Mouse (Mus musculus) CH12.LX (cell line): ENCODE data around the gene Rubcnl. TPM values are rescaled to one million over a fixed set of nuclear protein-coding genes. Genes with fewer than 3 reads are reported as not detected.
A peak's percentile ranks its signal among the peaks of the same experiment; 100 is the strongest.

Experiments used
- DNase-seq: peaks from one replicate; pipeline ENCODE4 v3.0.0-alpha.2; 2013; ENCODE audit errors: extremely low read depth
- H3K27ac ChIP-seq: 2 replicates; pipeline ENCODE4 v1.5.1; 2012; ENCODE audit warnings: low read depth, mild to moderate bottlenecking, control low read depth, moderate library complexity; ENCODE audit not compliant: insufficient read depth
- H3K27me3 ChIP-seq: replicated peaks from 2 replicates; pipeline ENCODE3; 2012; ENCODE audit warnings: inconsistent platforms
- H3K36me3 ChIP-seq, 2 experiments: replicated peaks in 1 of 2; 2 replicates each; pipeline versions ENCODE3 to v1.6.1; 2012; ENCODE audit warnings: inconsistent platforms in 1 of 2, low read length in 1 of 2, mild to moderate bottlenecking in 1 of 2, mixed read lengths in 1 of 2, moderate library complexity in 1 of 2; ENCODE audit not compliant: control insufficient read depth in 1 of 2, insufficient read depth in 1 of 2
- H3K4me1 ChIP-seq, 2 experiments: 2 replicates each; pipeline ENCODE4 v1.6.1; 2012; ENCODE audit warnings: inconsistent platforms in 1 of 2, moderate library complexity in 1 of 2; ENCODE audit not compliant: insufficient read depth in 2 of 2, control insufficient read depth in 1 of 2
- H3K4me2 ChIP-seq: 2 replicates; pipeline ENCODE4 v1.6.1; 2012; ENCODE audit warnings: low read depth, mild to moderate bottlenecking, control low read depth; ENCODE audit not compliant: poor library complexity, insufficient read depth, severe bottlenecking
- H3K4me3 ChIP-seq, 3 experiments: fragments of 150-350 bp in 1 of 3; sonication (generic) in 1 of 3; replicated peaks in 1 of 3; 2 replicates each; pipeline versions ENCODE3 to v1.5.1; 2011 to 2012; ENCODE audit warnings: low read depth in 2 of 3, low read length in 2 of 3, mild to moderate bottlenecking in 2 of 3, moderate library complexity in 2 of 3, control low read depth in 1 of 3, improper control_type of control experiment in 1 of 3, inconsistent platforms in 1 of 3, mixed read lengths in 1 of 3; ENCODE audit not compliant: poor library complexity in 1 of 3
- H3K79me2 ChIP-seq: replicated peaks from 2 replicates; pipeline ENCODE4 v1.6.1; 2012; ENCODE audit warnings: mild to moderate bottlenecking, moderate library complexity; ENCODE audit not compliant: control insufficient read depth, poor library complexity, insufficient read depth, severe bottlenecking; ENCODE audit errors: extremely low read depth
- H3K9ac ChIP-seq: 2 replicates; pipeline ENCODE4 v1.6.1; 2012; ENCODE audit warnings: low read depth, mild to moderate bottlenecking, control low read depth, moderate library complexity; ENCODE audit not compliant: insufficient read depth
- H3K9me3 ChIP-seq: replicated peaks from 2 replicates; pipeline ENCODE3; 2012; ENCODE audit warnings: low read length, inconsistent platforms, mixed read lengths
- BHLHE40 ChIP-seq: IDR thresholded peaks from 2 replicates; pipeline ENCODE4 v1.6.1; 2011; ENCODE audit warnings: mild to moderate bottlenecking, low read depth, low read length, improper control_type of control experiment
- ELF1 ChIP-seq: IDR thresholded peaks from 2 replicates; pipeline ENCODE4 v1.6.1; 2014; ENCODE audit warnings: low read depth, mild to moderate bottlenecking, inconsistent platforms, low read length, improper control_type of control experiment
- EP300 ChIP-seq: IDR thresholded peaks from 2 replicates; pipeline ENCODE4 v1.6.1; 2011; ENCODE audit warnings: low read length, improper control_type of control experiment
- ETS1 ChIP-seq: conservative IDR thresholded peaks from 2 replicates; pipeline ENCODE4 v1.6.1; 2012; ENCODE audit warnings: low read depth, mild to moderate bottlenecking, inconsistent platforms, low read length, improper control_type of control experiment, moderate library complexity
- JUN ChIP-seq: IDR thresholded peaks from 2 replicates; pipeline ENCODE4 v1.6.1; 2011; ENCODE audit warnings: low read depth, mild to moderate bottlenecking, low read length, improper control_type of control experiment, moderate library complexity; ENCODE audit not compliant: insufficient read depth
- JUND ChIP-seq: conservative IDR thresholded peaks from 2 replicates; pipeline ENCODE4 v1.6.1; 2011; ENCODE audit warnings: low read depth, low read length, improper control_type of control experiment
- MAX ChIP-seq: IDR thresholded peaks from 2 replicates; pipeline ENCODE4 v1.6.1; 2011; ENCODE audit warnings: low read length, improper control_type of control experiment
- MAZ ChIP-seq: IDR thresholded peaks from 2 replicates; pipeline ENCODE4 v1.6.1; 2012; ENCODE audit warnings: low read depth, mild to moderate bottlenecking, inconsistent platforms, low read length, improper control_type of control experiment, moderate library complexity
- MXI1 ChIP-seq: IDR thresholded peaks from 2 replicates; pipeline ENCODE4 v1.6.1; 2011; ENCODE audit warnings: mild to moderate bottlenecking, low read depth, low read length, improper control_type of control experiment
- MYC ChIP-seq: IDR thresholded peaks from 2 replicates; pipeline ENCODE4 v1.6.1; 2011; ENCODE audit warnings: low read depth, mild to moderate bottlenecking, improper control_type of control experiment, low read length
- PAX5 ChIP-seq: IDR thresholded peaks from 2 replicates; pipeline ENCODE4 v1.6.1; 2012; ENCODE audit warnings: low read length, inconsistent platforms, mixed read lengths
- TBP ChIP-seq: conservative IDR thresholded peaks from 2 replicates; pipeline ENCODE4 v1.6.1; 2011; ENCODE audit warnings: low read depth, low read length, improper control_type of control experiment
- TCF12 ChIP-seq: IDR thresholded peaks from 2 replicates; pipeline ENCODE4 v1.6.1; 2014; ENCODE audit warnings: low read depth, mild to moderate bottlenecking, inconsistent platforms, low read length, improper control_type of control experiment
- USF1 ChIP-seq: IDR thresholded peaks from 2 replicates; pipeline ENCODE4 v1.6.1; 2014; ENCODE audit warnings: low read depth, mild to moderate bottlenecking, inconsistent platforms, low read length, improper control_type of control experiment
- USF2 ChIP-seq: conservative IDR thresholded peaks from 2 replicates; pipeline ENCODE4 v1.6.1; 2011; ENCODE audit warnings: low read depth, low read length, improper control_type of control experiment
- dilution Hi-C: fragments of 300-500 bp; cut with MboI; formaldehyde crosslinking; loops from 2 replicates; pipeline ENCODE4 v1.14.3; 2020; ENCODE audit warnings: low sequenced_read_pairs; ENCODE audit not compliant: extremely low pct_unique_long_range_greater_than_20kb, extremely low pct_ligation_motif_present
- in situ Hi-C: fragments of 300-500 bp; cut with MboI; formaldehyde crosslinking; loops from 3 replicates; pipeline ENCODE4 v1.14.3; 2019; ENCODE audit warnings: low sequenced_read_pairs, low pct_ligation_motif_present, low pct_unique_long_range_greater_than_20kb, mixed read lengths
- polyA plus RNA-seq: library from polyadenylated mRNA; unstranded; fragments of >175 nt; gene quantifications from 2 replicates; pipeline ENCODE4 v1.2.1, GENCODE M21; 2012; ENCODE audit warnings: low read depth; ENCODE audit not compliant: insufficient read length
- total RNA-seq, 2 experiments: library from RNA; depleted of rRNA; stranded (reverse); fragments of 300-350 nt in 1 of 2; fragments of >200 nt in 1 of 2; gene quantifications; 2 replicates each; pipeline ENCODE4 v1.2.3; 2012 to 2014

Gene Rubcnl
- total and polyA plus RNA-seq, 3 experiments: 24.7 to 27.2 (median 24.9) TPM

- Histone ChIP-seq H3K4me3 (peak overlapping the region in 1 of 3 experiments; percentile 16), H3K4me2 (peak overlapping the region; percentile 61; the same call in 1 of the 2 replicates), H3K27me3 (no peaks in the 10 kb centered on the region), H3K79me2 (peaks cover 24% of the 10 kb centered on the region), H3K36me3 (peaks cover 20 to 52% of the 10 kb centered on the region in 2 experiments), H3K9ac (no peak overlapping the region), H3K9me3 (no peaks in the 10 kb centered on the region), H3K27ac (peak overlapping the region; percentile 80), H3K4me1 (peaks cover 34 to 90% of the 10 kb centered on the region in 2 experiments)
- TF ChIP-seq MXI1 (peak; percentile 88), EP300 (no peak), MAX (peak; percentile 83), JUND (no peak), ELF1 (no peak), BHLHE40 (peak; percentile 45; the same call in 1 of the 2 replicates), MYC (peak; percentile 44; the same call in 1 of the 2 replicates), USF2 (peak; percentile 29; the same call in 1 of the 2 replicates), USF1 (peak; percentile 51), TCF12 (no peak), ETS1 (peak; percentile 7; the same call in 1 of the 2 replicates), TBP (no peak), JUN (no peak), MAZ (0 out of 2 replicates have a peak, but pooled peaks have one; percentile 18)
- in situ Hi-C loops: no loop called here
- DNase-seq: no peak
- dilution Hi-C loops: no loop called here
Observed at GRCm38 (mm10) chr14:75031999-75032575, 16.3 kb downstream of the Rubcnl start.

GRCm38 (mm10) chr14:75032742-75033141 is 16.9 kb downstream of the Rubcnl start:
- H3K27me3 ChIP-seq: no peaks in the 10 kb centered on the region
- peaks cover 25 to 59% of the 10 kb centered on the region in 2 experiments for H3K36me3 ChIP-seq
- H3K4me3 ChIP-seq: no peak overlapping the region
- dilution Hi-C loops (no loop called here), in situ Hi-C loops (no loop called here)
- H3K9me3 ChIP-seq: no peaks in the 10 kb centered on the region
- H3K4me1 ChIP-seq: peaks cover 34 to 90% of the 10 kb centered on the region in 2 experiments
- H3K27ac ChIP-seq: peak overlapping the region; percentile 80
- peaks cover 20% of the 10 kb centered on the region for H3K79me2 ChIP-seq
- H3K4me2 ChIP-seq: peak overlapping the region; percentile 61
- no peak for DNase-seq
- no peak overlapping the region for H3K9ac ChIP-seq
- TF ChIP-seq ETS1 (0 out of 2 replicates have a peak, but pooled peaks have one; percentile 22), PAX5 (no peak)
